15 mouse cellular contexts compared by ENCODE assay signal in genomic region chr12:70657493-70657810, GRCm38 (mm10).
"Had no signal": no experiment of that assay in that cellular context is flagged by ENCODE, and none has a peak within 500 bp of the region (broad histone marks: within the 10 kb centered on the region; RNA-seq: fewer than 3 reads in every experiment).

No protein-coding gene starts in this region.

- H3K4me1 ChIP-seq: liver, embryonic 13.5 days; midbrain, embryonic 10.5 days; neural tube, embryonic 12.5 days; neural tube, embryonic 15.5 days had no signal

- H3K27me3 ChIP-seq: liver, embryonic 13.5 days; neural tube, embryonic 12.5 days; neural tube, embryonic 15.5 days had no signal

- H3K4me2 ChIP-seq: liver, embryonic 13.5 days; neural tube, embryonic 12.5 days; neural tube, embryonic 15.5 days had no signal

- H3K4me3 ChIP-seq: layer of hippocampus, adult 2 months; liver, embryonic 13.5 days; megakaryocyte, embryonic 14.5 days; midbrain, embryonic 10.5 days; neural tube, embryonic 12.5 days; neural tube, embryonic 15.5 days had no signal

- H3K36me3 ChIP-seq: liver, embryonic 13.5 days; midbrain, embryonic 10.5 days; neural tube, embryonic 12.5 days; neural tube, embryonic 15.5 days had no signal

- H3K9me3 ChIP-seq: liver, embryonic 13.5 days; midbrain, embryonic 10.5 days; neural tube, embryonic 12.5 days; neural tube, embryonic 15.5 days had no signal

- H3K27ac ChIP-seq: kidney, postnatal 0 days; layer of hippocampus, adult 2 months; liver, embryonic 13.5 days; midbrain, embryonic 10.5 days; neural tube, embryonic 12.5 days; neural tube, embryonic 15.5 days; stomach, postnatal 0 days had no signal

- H3K9ac ChIP-seq: liver, embryonic 13.5 days; neural tube, embryonic 12.5 days; neural tube, embryonic 15.5 days had no signal

- DNase-seq: kidney, postnatal 25 days; layer of hippocampus, adult 9-11 months; liver, embryonic 13.5 days; lung, adult 2 months; midbrain, embryonic 14.5 days; right cerebral cortex, adult 18-20 months; right cerebral cortex, postnatal 14 days; right cerebral cortex, postnatal 4 days had no signal
